ENCODE assay signal across 20 mouse cellular contexts in genomic region chr5:39151917-39152316, GRCm38 (mm10).
"Had no signal": no experiment of that assay in that cellular context is flagged by ENCODE, and none has a peak within 500 bp of the region (broad histone marks: within the 10 kb centered on the region; RNA-seq: fewer than 3 reads in every experiment).

No protein-coding gene starts in this region.

- H3K36me3 ChIP-seq: hindbrain, embryonic 13.5 days; limb, embryonic 10.5 days; limb, embryonic 13.5 days; lung, embryonic 15.5 days; midbrain, embryonic 10.5 days; midbrain, embryonic 13.5 days; neural tube, embryonic 13.5 days had no signal

- H3K4me1 ChIP-seq: hindbrain, embryonic 13.5 days; limb, embryonic 10.5 days; limb, embryonic 13.5 days; lung, embryonic 15.5 days; midbrain, embryonic 10.5 days; midbrain, embryonic 13.5 days; neural tube, embryonic 13.5 days had no signal

- H3K9me3 ChIP-seq: hindbrain, embryonic 13.5 days; limb, embryonic 10.5 days; limb, embryonic 13.5 days; lung, embryonic 15.5 days; megakaryocyte, embryonic 14.5 days; midbrain, embryonic 10.5 days; midbrain, embryonic 13.5 days; neural tube, embryonic 13.5 days had no signal

- H3K27ac ChIP-seq: hindbrain, embryonic 13.5 days; limb, embryonic 10.5 days; limb, embryonic 13.5 days; lung, embryonic 15.5 days; macrophage; midbrain, embryonic 10.5 days; midbrain, embryonic 13.5 days; neural tube, embryonic 13.5 days had no signal

- ATAC-seq: hindbrain, embryonic 16.5 days; intestine, embryonic 16.5 days; midbrain, embryonic 13.5 days; midbrain, embryonic 16.5 days had no signal

- H3K9ac ChIP-seq: hindbrain, embryonic 13.5 days; limb, embryonic 13.5 days; lung, embryonic 15.5 days; midbrain, embryonic 13.5 days; neural tube, embryonic 13.5 days had no signal

- H3K4me3 ChIP-seq: hindbrain, embryonic 13.5 days; limb, embryonic 10.5 days; limb, embryonic 13.5 days; lung, embryonic 15.5 days; megakaryocyte, embryonic 14.5 days; midbrain, embryonic 10.5 days; midbrain, embryonic 13.5 days; myocyte; neural tube, embryonic 13.5 days had no signal

- H3K27me3 ChIP-seq: hindbrain, embryonic 13.5 days; limb, embryonic 13.5 days; lung, embryonic 15.5 days; megakaryocyte, embryonic 14.5 days; midbrain, embryonic 13.5 days; neural tube, embryonic 13.5 days had no signal

- DNase-seq: kidney, adult 18-20 months; kidney, adult 9 months; kidney, postnatal 14 days; kidney, postnatal 4 days; lung, adult 18-20 months; thymus, adult 2 months; thymus, postnatal 14 days had no signal

- H3K4me2 ChIP-seq: hindbrain, embryonic 13.5 days; limb, embryonic 13.5 days; lung, embryonic 15.5 days; midbrain, embryonic 13.5 days; neural tube, embryonic 13.5 days had no signal
